Mouse (Mus musculus): ENCODE data around the gene Ddr2. TPM values are rescaled to one million over a fixed set of nuclear protein-coding genes. Genes with fewer than 3 reads are reported as not detected.
A peak's percentile ranks its signal among the peaks of the same experiment; 100 is the strongest.
"Not testable (repeated sequence)": the region's sequence is repeated elsewhere in the genome, so short reads cannot be mapped to it uniquely, and the experiment has no call there.

Ddr2 gene
- polyA plus RNA-seq, 1 experiment from 2014 or later, result 111 TPM

GRCm38 (mm10) chr1:170035575-170035974 is 75.0 kb downstream of the Ddr2 start:
- no peak overlapping the region for H3K4me2 ChIP-seq
- no peak overlapping the region for H3K4me3 ChIP-seq (replicated peaks)
- H3K36me3 ChIP-seq, result peaks cover 18% of the 10 kb centered on the region
- WGBS, result 89% methylated on average over 3 of the region's 3 CpGs
- no peaks in the 10 kb centered on the region for H3K4me1 ChIP-seq (replicated peaks)
- no peak overlapping the region for H3K9ac ChIP-seq (replicated peaks)
- H3K9me3 ChIP-seq, result no peaks in the 10 kb centered on the region
- no peak overlapping the region for H3K27ac ChIP-seq
- no peak for ATAC-seq (ENCODE audit: insufficient number of reproducible peaks, insufficient read depth, low FRiP score, low TSS enrichment, low read depth)
- no peaks in the 10 kb centered on the region for H3K27me3 ChIP-seq

- Histone ChIP-seq H3K9me3 (no peaks in the 10 kb centered on the region), H3K4me1 (replicated peaks) (no peaks in the 10 kb centered on the region), H3K36me3 (peaks cover 24% of the 10 kb centered on the region), H3K4me3 (replicated peaks) (no peak overlapping the region), H3K4me2 (no peak overlapping the region), H3K9ac (replicated peaks) (no peak overlapping the region), H3K27me3 (no peaks in the 10 kb centered on the region), H3K27ac (no peak overlapping the region)
- 94% methylated on average over 4 of the region's 4 CpGs for WGBS
- no peak for ATAC-seq (ENCODE audit: insufficient number of reproducible peaks, insufficient read depth, low FRiP score, low TSS enrichment, low read depth)
Measured at GRCm38 (mm10) chr1:170034961-170035360, 75.6 kb downstream of the Ddr2 start.

- Histone ChIP-seq H3K27me3 (no peaks in the 10 kb centered on the region), H3K27ac (no peak overlapping the region), H3K36me3 (peaks cover 41% of the 10 kb centered on the region), H3K4me1 (replicated peaks) (no peaks in the 10 kb centered on the region), H3K9me3 (peaks cover 6% of the 10 kb centered on the region; the same call in 1 of the 2 replicates), H3K4me3 (replicated peaks) (no peak overlapping the region), H3K9ac (replicated peaks) (no peak overlapping the region), H3K4me2 (no peak overlapping the region)
- no peak for ATAC-seq (ENCODE audit: insufficient number of reproducible peaks, insufficient read depth, low FRiP score, low TSS enrichment, low read depth)
- 85% methylated on average over 3 of the region's 3 CpGs for WGBS
Measured at GRCm38 (mm10) chr1:170031656-170032055, 78.9 kb downstream of the Ddr2 start.

GRCm38 (mm10) chr1:170014784-170015183 is 95.8 kb downstream of the Ddr2 start:
- Histone ChIP-seq H3K36me3 (peaks cover 54% of the 10 kb centered on the region), H3K9ac (replicated peaks) (no peak overlapping the region), H3K9me3 (peaks cover 46% of the 10 kb centered on the region), H3K4me3 (replicated peaks) (no peak overlapping the region), H3K27me3 (no peaks in the 10 kb centered on the region), H3K4me2 (no peak overlapping the region), H3K4me1 (replicated peaks) (no peaks in the 10 kb centered on the region), H3K27ac (no peak overlapping the region)
- WGBS, result 92% methylated on average over 3 of the region's 3 CpGs
- no peak for ATAC-seq (ENCODE audit: insufficient number of reproducible peaks, insufficient read depth, low FRiP score, low TSS enrichment, low read depth)

- Histone ChIP-seq H3K9ac (replicated peaks) (no peak overlapping the region), H3K4me3 (replicated peaks) (no peak overlapping the region), H3K27ac (no peak overlapping the region), H3K9me3 (peaks cover 7% of the 10 kb centered on the region), H3K4me2 (no peak overlapping the region), H3K4me1 (replicated peaks) (no peaks in the 10 kb centered on the region), H3K27me3 (no peaks in the 10 kb centered on the region), H3K36me3 (peaks cover 21% of the 10 kb centered on the region)
- WGBS, result 94% methylated on average over 15 of the region's 15 CpGs
- no peak for ATAC-seq (ENCODE audit: insufficient number of reproducible peaks, insufficient read depth, low FRiP score, low TSS enrichment, low read depth)
Measured at GRCm38 (mm10) chr1:170010716-170011505, 99.7 kb downstream of the Ddr2 start.

GRCm38 (mm10) chr1:170009296-170009695 is 101.3 kb downstream of the Ddr2 start:
- no peak overlapping the region for H3K9ac ChIP-seq (replicated peaks)
- H3K36me3 ChIP-seq, result peaks cover 25% of the 10 kb centered on the region
- no peak for ATAC-seq (ENCODE audit: insufficient number of reproducible peaks, insufficient read depth, low FRiP score, low TSS enrichment, low read depth)
- no peaks in the 10 kb centered on the region for H3K9me3 ChIP-seq
- H3K4me2 ChIP-seq, result no peak overlapping the region
- 91% methylated on average over 1 of the region's 1 CpGs for WGBS
- H3K4me3 ChIP-seq (replicated peaks), result no peak overlapping the region
- H3K27me3 ChIP-seq, result no peaks in the 10 kb centered on the region
- no peaks in the 10 kb centered on the region for H3K4me1 ChIP-seq (replicated peaks)
- no peak overlapping the region for H3K27ac ChIP-seq

- Histone ChIP-seq H3K27me3 (no peaks in the 10 kb centered on the region), H3K27ac (no peak overlapping the region), H3K4me2 (no peak overlapping the region), H3K4me3 (replicated peaks) (no peak overlapping the region), H3K36me3 (peaks cover 29% of the 10 kb centered on the region), H3K9me3 (no peaks in the 10 kb centered on the region), H3K4me1 (replicated peaks) (no peaks in the 10 kb centered on the region), H3K9ac (replicated peaks) (no peak overlapping the region)
- 68% methylated on average over 13 of the region's 13 CpGs for WGBS
- ATAC-seq (ENCODE audit: insufficient number of reproducible peaks, insufficient read depth, low FRiP score, low TSS enrichment, low read depth), result no peak
Measured at GRCm38 (mm10) chr1:170008432-170009220, 101.9 kb downstream of the Ddr2 start.

- Histone ChIP-seq H3K9me3 (no peaks in the 10 kb centered on the region), H3K27me3 (no peaks in the 10 kb centered on the region), H3K36me3 (peaks cover 49% of the 10 kb centered on the region), H3K4me1 (replicated peaks) (no peaks in the 10 kb centered on the region), H3K4me3 (replicated peaks) (no peak overlapping the region), H3K9ac (replicated peaks) (no peak overlapping the region), H3K27ac (no peak overlapping the region), H3K4me2 (no peak overlapping the region)
- ATAC-seq (ENCODE audit: insufficient number of reproducible peaks, insufficient read depth, low FRiP score, low TSS enrichment, low read depth), result no peak
- whole genome bisulfite sequencing, result 61% methylated on average over 5 of the region's 5 CpGs
Measured at GRCm38 (mm10) chr1:170006516-170006915, 104.0 kb downstream of the Ddr2 start.

- H3K9me3 ChIP-seq, result no peaks in the 10 kb centered on the region
- H3K4me2 ChIP-seq, result no peak overlapping the region
- peaks cover 55% of the 10 kb centered on the region for H3K36me3 ChIP-seq
- H3K4me3 ChIP-seq (replicated peaks), result no peak overlapping the region
- no peak overlapping the region for H3K9ac ChIP-seq (replicated peaks)
- no peaks in the 10 kb centered on the region for H3K4me1 ChIP-seq (replicated peaks)
- no peak overlapping the region for H3K27ac ChIP-seq
- no peaks in the 10 kb centered on the region for H3K27me3 ChIP-seq
- ATAC-seq (ENCODE audit: insufficient number of reproducible peaks, insufficient read depth, low FRiP score, low TSS enrichment, low read depth), result no peak
- 80% methylated on average over 3 of the region's 3 CpGs for WGBS
Measured at GRCm38 (mm10) chr1:170005297-170005696, 105.3 kb downstream of the Ddr2 start.

- WGBS, result 93% methylated on average over 6 of the region's 6 CpGs
- not testable (repeated sequence) for H3K27ac ChIP-seq
Measured at GRCm38 (mm10) chr1:169993901-169994300, 116.7 kb downstream of the Ddr2 start.

GRCm38 (mm10) chr1:169986166-169986565 is 124.4 kb downstream of the Ddr2 start:
- Histone ChIP-seq H3K4me2 (no peak overlapping the region), H3K27ac (0 out of 2 replicates have a peak overlapping the region, but pooled peaks have one; percentile 0), H3K27me3 (no peaks in the 10 kb centered on the region), H3K9ac (replicated peaks) (no peak overlapping the region), H3K4me3 (replicated peaks) (no peak overlapping the region), H3K4me1 (replicated peaks) (no peaks in the 10 kb centered on the region), H3K36me3 (peaks cover 74% of the 10 kb centered on the region), H3K9me3 (no peaks in the 10 kb centered on the region)
- no peak for ATAC-seq (ENCODE audit: insufficient number of reproducible peaks, insufficient read depth, low FRiP score, low TSS enrichment, low read depth)
- 71% methylated on average over 1 of the region's 1 CpGs for WGBS

More at GRCm38 (mm10) chr1:169993901-169994300, 116.7 kb downstream of the Ddr2 start:
- not testable (repeated sequence) for H3K9ac ChIP-seq (replicated peaks); H3K4me1 ChIP-seq (replicated peaks); H3K27me3 ChIP-seq; H3K4me3 ChIP-seq (replicated peaks); H3K9me3 ChIP-seq; H3K4me2 ChIP-seq; ATAC-seq (ENCODE audit: insufficient number of reproducible peaks, insufficient read depth, low FRiP score, low TSS enrichment, low read depth)
- H3K36me3 ChIP-seq, result peaks cover 75% of the 10 kb centered on the region
